9 mouse cellular contexts compared by ENCODE assay signal in the genomic region with DNA sequence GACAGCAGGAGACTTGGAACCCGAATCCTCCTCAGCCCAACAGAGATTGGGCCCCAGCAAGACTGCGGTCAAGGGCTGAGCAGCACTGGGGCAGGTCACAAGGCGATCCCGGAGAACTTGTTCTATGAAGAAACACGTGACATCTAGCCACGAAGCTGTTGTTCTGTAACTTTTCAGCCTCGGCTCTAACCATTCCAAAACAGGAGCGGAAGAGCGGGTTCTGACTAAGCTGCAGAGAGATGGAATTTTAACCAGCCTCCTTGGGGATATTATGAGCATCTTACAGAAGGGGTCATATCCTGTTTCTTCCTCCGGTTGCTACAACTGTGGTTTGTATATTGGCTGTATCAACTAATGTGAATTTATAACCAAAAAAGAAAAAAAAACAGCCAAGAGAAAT. TPM values are rescaled to one million over a fixed set of nuclear protein-coding genes. Genes with fewer than 3 reads are reported as not detected.
DNase-seq lines count a peak whose midpoint lies in the region; ATAC-seq and TF ChIP-seq lines count a peak whose summit lies in the region.
"Had no signal": no experiment of that assay in that cellular context is flagged by ENCODE, and none has a peak within 500 bp of the region (broad histone marks: within the 10 kb centered on the region; RNA-seq: fewer than 3 reads in every experiment).

No protein-coding gene starts in this region.

- H3K4me2 ChIP-seq in forebrain, postnatal 0 days (ENCODE audit: low read depth): peak overlapping the region; percentile 30; the same call in 1 of the 2 replicates
- H3K4me2 ChIP-seq in kidney, embryonic 16.5 days (replicated peaks; ENCODE audit: low read depth, low read length): peak overlapping the region; percentile 20
- H3K4me2 ChIP-seq: midbrain, embryonic 12.5 days had no signal

- ATAC-seq in forebrain, postnatal 0 days: no peak
- ATAC-seq in kidney, embryonic 16.5 days (ENCODE audit: low FRiP score, low TSS enrichment): no peak

- H3K4me3 ChIP-seq in C2C12 (ENCODE audit: insufficient read depth, poor library complexity, severe bottlenecking): no peak overlapping the region
- no peak overlapping the region for H3K4me3 ChIP-seq in forebrain, postnatal 0 days (ENCODE audit: low read depth, low read length)
- no peak overlapping the region for H3K4me3 ChIP-seq in kidney, embryonic 16.5 days (ENCODE audit: low read length)
- no peak overlapping the region for H3K4me3 ChIP-seq in midbrain, embryonic 10.5 days
- H3K4me3 ChIP-seq: midbrain, embryonic 12.5 days had no signal

- TF ChIP-seq CTCF in C2C12 (IDR thresholded peaks at IDR 0.05; ENCODE audit: control insufficient read depth, insufficient read depth, insufficient read length): no peak
- no peak for TF ChIP-seq CTCF in forebrain, postnatal 0 days (IDR thresholded peaks at IDR 0.05; ENCODE audit: low read depth)

- H3K27me3 ChIP-seq in C2C12 (ENCODE audit: control insufficient read depth, insufficient read depth, insufficient read length): no peaks in the 10 kb centered on the region
- no peaks in the 10 kb centered on the region for H3K27me3 ChIP-seq in forebrain, postnatal 0 days (ENCODE audit: insufficient read depth, low read length)
- H3K27me3 ChIP-seq in kidney, embryonic 16.5 days (ENCODE audit: insufficient read depth, low read length): no peaks in the 10 kb centered on the region
- no peaks in the 10 kb centered on the region for H3K27me3 ChIP-seq in midbrain, embryonic 10.5 days (ENCODE audit: low read depth, poor library complexity, severe bottlenecking)
- H3K27me3 ChIP-seq: midbrain, embryonic 12.5 days had no signal

- no peaks in the 10 kb centered on the region for H3K4me1 ChIP-seq in forebrain, postnatal 0 days (ENCODE audit: insufficient read depth)
- no peaks in the 10 kb centered on the region for H3K4me1 ChIP-seq in kidney, embryonic 16.5 days (ENCODE audit: insufficient read depth, low read length)
- H3K4me1 ChIP-seq in midbrain, embryonic 10.5 days: peaks cover 4% of the 10 kb centered on the region; the same call in 1 of the 2 replicates
- H3K4me1 ChIP-seq: midbrain, embryonic 12.5 days had no signal

- H3K36me3 ChIP-seq in C2C12 (ENCODE audit: control insufficient read depth, insufficient read depth): no peaks in the 10 kb centered on the region
- H3K36me3 ChIP-seq in forebrain, postnatal 0 days (ENCODE audit: insufficient read depth): no peaks in the 10 kb centered on the region
- H3K36me3 ChIP-seq in kidney, embryonic 16.5 days (ENCODE audit: insufficient read depth, low read length): no peaks in the 10 kb centered on the region
- H3K36me3 ChIP-seq in midbrain, embryonic 10.5 days: no peaks in the 10 kb centered on the region
- H3K36me3 ChIP-seq: midbrain, embryonic 12.5 days had no signal

- no peak overlapping the region for H3K27ac ChIP-seq in forebrain, postnatal 0 days (ENCODE audit: low read depth, low read length)
- H3K27ac ChIP-seq in kidney, embryonic 16.5 days (ENCODE audit: low read length): no peak overlapping the region
- no peak overlapping the region for H3K27ac ChIP-seq in midbrain, embryonic 10.5 days (replicated peaks)
- H3K27ac ChIP-seq: midbrain, embryonic 12.5 days had no signal

- DNase-seq in adrenal gland, adult (ENCODE audit: inconsistent age in 2 of 2, low spot score in 1 of 2): peak; percentile 23 to 45
- no peak for DNase-seq in adrenal gland, adult 18-20 months (ENCODE audit: low spot score in 2 of 2)
- DNase-seq in forebrain, postnatal 0 days: peak; percentile 14
- peak; percentile 77 for DNase-seq in skeletal muscle tissue, adult 2 months (ENCODE audit: low read depth, low spot score)
- DNase-seq in thymus, postnatal 14 days: no peak
- no peak for DNase-seq in midbrain, embryonic 10.5 days (ENCODE audit: low spot score)

- no peaks in the 10 kb centered on the region for H3K9me3 ChIP-seq in forebrain, postnatal 0 days (ENCODE audit: low read length)
- no peaks in the 10 kb centered on the region for H3K9me3 ChIP-seq in kidney, embryonic 16.5 days (ENCODE audit: low read length)
- no peaks in the 10 kb centered on the region for H3K9me3 ChIP-seq in midbrain, embryonic 10.5 days (replicated peaks)
- H3K9me3 ChIP-seq: midbrain, embryonic 12.5 days had no signal

- no peaks in the 10 kb centered on the region for H3K79me3 ChIP-seq in C2C12 (ENCODE audit: low read depth)

- H3K79me2 ChIP-seq in C2C12 (ENCODE audit: control insufficient read depth, insufficient read depth): no peaks in the 10 kb centered on the region

- no peak overlapping the region for H3K9ac ChIP-seq in forebrain, postnatal 0 days
- no peak overlapping the region for H3K9ac ChIP-seq in kidney, embryonic 16.5 days (replicated peaks; ENCODE audit: low read length)
- H3K9ac ChIP-seq: midbrain, embryonic 12.5 days had no signal

- WGBS in forebrain, postnatal 0 days: 31% methylated on average over 10 of the region's 10 CpGs
- 42% methylated on average over 10 of the region's 10 CpGs for WGBS in kidney, embryonic 16.5 days
- WGBS in midbrain, embryonic 10.5 days: 60% methylated on average over 10 of the region's 10 CpGs

- no peak overlapping the region for H3ac ChIP-seq in C2C12 (ENCODE audit: control insufficient read depth, insufficient read length, low read depth)

TF ChIP-seq in C2C12, 6 proteins besides CTCF, POLR2A, EP300 and RAD21:
- TF ChIP-seq USF1 (IDR thresholded peaks at IDR 0.05; ENCODE audit: low read depth) (peak; percentile 23), MAX (IDR thresholded peaks at IDR 0.05) (no peak), MYOD1 (IDR thresholded peaks at IDR 0.05; ENCODE audit: control insufficient read depth, insufficient read length, low read depth) (no peak)
TF ChIP-seq in C2C12: peak in this region for 1.

RNA-seq across cellular contexts. Expression of a gene that starts 38.4 kb away (rescaled TPM):
- under 1 TPM in 1 of 2 experiments, not detected in 1; 0.43 TPM for total RNA-seq in adrenal gland, adult 18-20 months (2021)
- polyA plus RNA-seq in C2C12 (2012; fragmentation: generic; extraction: Trizol): 0.04 TPM
- total RNA-seq in forebrain, postnatal 0 days (2014; rRNA removed): 0.08 and 1.5 TPM in 2 replicates
- 0.04 TPM in 1 of 2 replicates, not detected in the other for polyA plus RNA-seq in forebrain, postnatal 0 days (2015; fragmentation: Nextera tagmentation; extraction: Ambion mirVana)
- polyA plus RNA-seq in kidney, embryonic 16.5 days (2015; fragmentation: Nextera tagmentation; extraction: Ambion mirVana): not detected in 2 replicates
- polyA plus RNA-seq in midbrain, embryonic 10.5 days (2016; fragmentation: Nextera tagmentation; extraction: Ambion mirVana): not detected in 2 replicates

Comparison
In these comparisons a context has a peak if more than half of its experiments do, and no peak if none do; other contexts are left out.
1. DNase-seq: peak in adrenal gland, adult (2 of 2), forebrain, postnatal 0 days (single experiment) and skeletal muscle tissue, adult 2 months (single experiment); none in adrenal gland, adult 18-20 months (0 of 2), thymus, postnatal 14 days (single experiment) and midbrain, embryonic 10.5 days (single experiment).